Mouse (Mus musculus): ENCODE measurements around the gene Nxt1. TPM values are rescaled to one million over a fixed set of nuclear protein-coding genes. Genes with fewer than 3 reads are reported as not detected.
A peak's percentile ranks its signal among the peaks of the same experiment; 100 is the strongest.

The Nxt1 gene
- 20.2 and 20.8 TPM in 2 replicates for total RNA-seq (2021)
- long read RNA-seq, experiment 1, transcript Nxt1-201 (2 exons, 956 nt) = major isoform, 25 of 49 reads
- long read RNA-seq, experiment 1, partial matches to known transcripts = 20 of 49 reads
- long read RNA-seq, experiment 1, other reads (novel, unspliced or antisense) = 2 of 49 reads
- long read RNA-seq, experiment 2, transcript Nxt1-201 (2 exons, 956 nt) = major isoform, 20 of 51 reads
- long read RNA-seq, experiment 2, partial matches to known transcripts = 0 of 51 reads
- long read RNA-seq, experiment 2, other reads (novel, unspliced or antisense) = 29 of 51 reads

GRCm38 (mm10) chr2:148672199-148673096, at the start of gene Nxt1:
Gene Nxt1 (plus strand): TSS chr2:148672601.
- peak; percentile 100 for DNase-seq

GRCm38 (mm10) chr2:148623067-148623466, 49.3 kb upstream of the Nxt1 start:
- no peak for DNase-seq

- no peak for DNase-seq
These were observed 47.9 kb upstream of the Nxt1 start for GRCm38 (mm10) chr2:148624484-148624883.

- DNase-seq = peak; percentile 64
These were observed 45.4 kb upstream of the Nxt1 start for GRCm38 (mm10) chr2:148627011-148627471.

GRCm38 (mm10) chr2:148631011-148631410, 41.4 kb upstream of the Nxt1 start:
- no peak for DNase-seq

- DNase-seq = peak; percentile 26
These were observed 40.8 kb upstream of the Nxt1 start for GRCm38 (mm10) chr2:148631602-148632001.

GRCm38 (mm10) chr2:148634466-148634865, 37.9 kb upstream of the Nxt1 start:
- DNase-seq = no peak

GRCm38 (mm10) chr2:148642610-148643370, 29.6 kb upstream of the Nxt1 start:
- DNase-seq = peak; percentile 13

- no peak for DNase-seq
These were observed 27.9 kb upstream of the Nxt1 start for GRCm38 (mm10) chr2:148644421-148645000.

GRCm38 (mm10) chr2:148650587-148651357, 21.6 kb upstream of the Nxt1 start:
- DNase-seq = no peak

- peak; percentile 77 for DNase-seq
These were observed 17.4 kb upstream of the Nxt1 start for GRCm38 (mm10) chr2:148654961-148655360.

GRCm38 (mm10) chr2:148663458-148663857, 8.9 kb upstream of the Nxt1 start:
- no peak for DNase-seq

GRCm38 (mm10) chr2:148677801-148678200, 5.4 kb downstream of the Nxt1 start:
- DNase-seq = peak; percentile 84

GRCm38 (mm10) chr2:148679346-148679745, 6.9 kb downstream of the Nxt1 start:
- DNase-seq = peak; percentile 85

- peak; percentile 100 for DNase-seq
These were observed 8.4 kb downstream of the Nxt1 start, which contains the start of gene Gzf1 for GRCm38 (mm10) chr2:148680775-148681291. Gene Gzf1 (plus strand): TSS chr2:148681023.

GRCm38 (mm10) chr2:148681461-148681891, 9.1 kb downstream of the Nxt1 start:
- peak; percentile 82 for DNase-seq

GRCm38 (mm10) chr2:148683031-148683430, 10.6 kb downstream of the Nxt1 start:
- no peak for DNase-seq

- no peak for DNase-seq
These were observed 12.6 kb downstream of the Nxt1 start for GRCm38 (mm10) chr2:148684972-148685371.

GRCm38 (mm10) chr2:148685709-148686108, 13.3 kb downstream of the Nxt1 start:
- peak; percentile 19 for DNase-seq

GRCm38 (mm10) chr2:148686862-148687261, 14.5 kb downstream of the Nxt1 start:
- no peak for DNase-seq

GRCm38 (mm10) chr2:148687971-148688370, 15.6 kb downstream of the Nxt1 start:
- no peak for DNase-seq
